ENCODE assay signal across 12 mouse cellular contexts in genomic region chr8:87260305-87260704, GRCm38 (mm10).
"Had no signal": no experiment of that assay in that cellular context is flagged by ENCODE, and none has a peak within 500 bp of the region (broad histone marks: within the 10 kb centered on the region; RNA-seq: fewer than 3 reads in every experiment).

No protein-coding gene starts in this region.

- H3K4me1 ChIP-seq: kidney, embryonic 15.5 days; limb, embryonic 13.5 days had no signal

- DNase-seq: kidney, postnatal 14 days; layer of hippocampus, postnatal 36 days; lung, adult 18-20 months; lung, postnatal 36 days; right cerebral cortex, adult 18-20 months; right cerebral cortex, postnatal 25 days had no signal

- H3K27me3 ChIP-seq: kidney, embryonic 15.5 days; limb, embryonic 13.5 days; midbrain, embryonic 13.5 days; neural tube, embryonic 15.5 days had no signal

- H3K9me3 ChIP-seq: kidney, embryonic 15.5 days; limb, embryonic 13.5 days; midbrain, embryonic 13.5 days; neural tube, embryonic 15.5 days had no signal

- H3K27ac ChIP-seq: kidney, embryonic 15.5 days; limb, embryonic 13.5 days; liver, embryonic 14.5 days; midbrain, embryonic 13.5 days; neural tube, embryonic 15.5 days had no signal

- H3K9ac ChIP-seq: kidney, embryonic 15.5 days; limb, embryonic 13.5 days; liver, embryonic 14.5 days; midbrain, embryonic 13.5 days; neural tube, embryonic 15.5 days had no signal

- H3K4me2 ChIP-seq: kidney, embryonic 15.5 days; limb, embryonic 13.5 days; midbrain, embryonic 13.5 days; neural tube, embryonic 15.5 days had no signal

- H3K4me3 ChIP-seq: kidney, embryonic 15.5 days; limb, embryonic 13.5 days; midbrain, embryonic 13.5 days; myocyte; neural tube, embryonic 15.5 days had no signal

- ATAC-seq: midbrain, embryonic 13.5 days had no signal

- H3K36me3 ChIP-seq: kidney, embryonic 15.5 days; limb, embryonic 13.5 days; midbrain, embryonic 13.5 days; neural tube, embryonic 15.5 days had no signal
